Mouse (Mus musculus): ENCODE results near the gene Iqcf3.

Iqcf3 gene

GRCm38 (mm10) chr9:106473081-106473752 is 88.2 kb downstream of the Iqcf3 start:
- DNase-seq (ENCODE audit: extremely low read depth, insufficient read length, low spot score), result no peak

- no peak for DNase-seq (ENCODE audit: extremely low read depth, insufficient read length, low spot score)
Measured at GRCm38 (mm10) chr9:106472321-106472720, 89.1 kb downstream of the Iqcf3 start.

DNA sequence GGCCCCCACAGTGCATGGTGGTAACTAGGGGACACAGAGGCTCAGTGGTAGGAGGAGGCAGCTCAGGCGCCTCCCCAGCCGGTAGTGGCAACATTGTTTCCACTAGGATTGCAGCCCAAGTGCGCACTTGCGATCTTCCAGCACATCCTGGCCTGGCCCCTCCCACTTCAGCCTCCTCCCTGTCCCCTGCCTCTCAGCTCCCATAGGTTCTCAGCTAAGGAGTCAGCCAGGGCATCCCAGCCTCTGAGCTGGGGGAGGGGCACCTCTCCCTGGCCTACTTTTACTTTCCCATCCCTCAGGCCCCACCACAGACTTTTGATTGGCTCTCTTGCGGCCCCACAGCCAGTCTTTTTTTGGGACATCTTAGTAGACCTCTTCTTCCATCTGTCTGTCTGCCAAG is 89.5 kb downstream of the Iqcf3 start:
- no peak for DNase-seq (ENCODE audit: extremely low read depth, insufficient read length, low spot score)

- no peak for DNase-seq (ENCODE audit: extremely low read depth, insufficient read length, low spot score)
Measured at GRCm38 (mm10) chr9:106470991-106471750, 90.3 kb downstream of the Iqcf3 start.

- no peak for DNase-seq (ENCODE audit: extremely low read depth, insufficient read length, low spot score)
Measured at GRCm38 (mm10) chr9:106469776-106470175, 91.7 kb downstream of the Iqcf3 start.

DNA sequence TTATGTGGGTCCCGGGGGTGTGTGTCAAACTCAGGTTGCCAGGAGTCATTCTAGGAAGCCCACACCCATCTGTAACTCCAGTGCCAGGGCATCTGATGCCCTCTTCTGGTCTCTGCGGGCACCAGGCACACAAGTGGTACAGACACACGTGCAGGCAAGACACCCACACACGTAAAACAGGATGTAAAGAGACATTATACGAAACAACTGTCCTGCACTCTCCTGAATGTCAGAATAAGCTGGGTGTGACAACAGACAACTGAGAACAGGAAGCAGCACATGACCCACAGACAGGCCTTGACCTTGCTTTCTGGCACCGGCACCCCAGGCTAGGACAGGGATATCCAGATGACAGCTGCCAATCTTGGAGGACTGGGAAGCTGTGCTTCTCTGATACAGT is 92.1 kb downstream of the Iqcf3 start:
- no peak for DNase-seq (ENCODE audit: extremely low read depth, insufficient read length, low spot score)

DNA sequence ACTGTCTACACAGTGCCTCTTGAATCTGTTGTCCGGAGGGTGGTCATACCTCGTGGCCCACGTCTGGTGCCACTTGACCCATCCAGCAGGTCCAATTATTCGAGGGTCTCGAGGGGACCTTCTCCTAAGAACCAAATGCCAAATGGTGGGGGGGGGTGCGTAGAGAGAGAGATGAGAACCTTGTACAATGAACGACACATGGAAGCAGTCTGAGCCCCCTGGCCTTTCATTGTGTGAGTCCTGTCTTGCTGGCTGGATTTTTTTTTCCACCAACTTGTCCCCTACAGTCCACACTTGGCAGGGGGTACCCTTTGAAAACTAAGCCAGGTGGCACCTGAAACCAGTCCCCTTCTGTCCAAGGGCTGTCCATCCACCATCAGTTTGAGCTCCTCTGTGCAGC is 93.7 kb downstream of the Iqcf3 start:
- no peak for DNase-seq (ENCODE audit: extremely low read depth, insufficient read length, low spot score)

DNA sequence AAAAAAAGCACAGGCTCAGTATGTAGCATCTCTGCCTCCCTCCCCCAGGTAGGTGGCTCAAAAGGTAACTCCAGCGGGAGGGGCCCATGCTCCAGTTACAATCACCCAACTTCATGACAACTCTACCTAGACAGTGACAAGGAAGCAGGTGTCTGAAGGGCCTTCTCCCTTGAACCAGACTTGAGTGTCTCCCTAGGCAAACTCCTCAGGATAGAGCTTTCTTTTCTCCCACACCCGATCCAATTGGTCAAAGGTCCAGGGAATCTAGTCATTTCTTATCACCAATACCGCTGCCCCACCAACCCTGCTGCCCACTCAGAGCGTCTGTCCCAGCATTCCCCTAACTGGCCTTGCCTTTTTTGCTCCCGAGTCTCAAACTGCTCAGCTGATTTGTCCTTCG is 94.7 kb downstream of the Iqcf3 start:
- no peak for DNase-seq (ENCODE audit: extremely low read depth, insufficient read length, low spot score)

DNA sequence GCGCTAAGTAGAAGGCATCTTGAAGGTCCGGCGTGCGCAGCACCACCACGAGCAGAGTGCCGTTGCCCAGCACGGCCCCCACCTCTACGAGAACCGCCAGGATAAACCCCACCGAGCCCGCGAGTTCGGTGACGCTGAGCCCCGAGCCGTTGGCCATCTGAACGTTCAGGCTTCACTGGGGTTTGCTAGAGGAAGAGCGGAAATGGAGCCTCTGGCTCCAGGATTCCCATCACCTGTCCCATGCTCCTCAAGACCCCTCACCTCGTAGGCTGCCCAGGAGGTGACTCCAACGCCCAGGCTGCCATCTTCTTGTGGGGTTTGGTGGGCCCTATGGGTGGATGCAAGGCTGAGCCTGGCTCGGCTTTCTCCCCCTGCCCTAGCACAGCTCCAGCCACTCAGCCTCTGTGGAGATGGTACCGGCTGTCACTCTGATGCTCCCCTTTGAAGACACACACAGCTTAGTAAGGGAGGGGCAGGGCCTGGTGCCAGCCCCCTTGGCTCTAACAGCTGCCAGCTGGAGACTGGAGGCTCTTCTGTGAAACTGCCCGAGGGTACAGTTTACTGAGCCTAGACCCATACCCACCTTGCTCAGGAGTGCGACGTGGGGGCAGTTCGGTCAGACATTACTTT is 95.7 kb downstream of the Iqcf3 start, which contains the start of gene Gpr62:
Gpr62 (minus strand) TSS at position 368 of the 630 bp plus-strand sequence.
- DNase-seq (ENCODE audit: extremely low read depth, insufficient read length, low spot score), result no peak

GRCm38 (mm10) chr9:106464751-106465541 is 96.5 kb downstream of the Iqcf3 start:
- DNase-seq (ENCODE audit: extremely low read depth, insufficient read length, low spot score), result no peak

DNA sequence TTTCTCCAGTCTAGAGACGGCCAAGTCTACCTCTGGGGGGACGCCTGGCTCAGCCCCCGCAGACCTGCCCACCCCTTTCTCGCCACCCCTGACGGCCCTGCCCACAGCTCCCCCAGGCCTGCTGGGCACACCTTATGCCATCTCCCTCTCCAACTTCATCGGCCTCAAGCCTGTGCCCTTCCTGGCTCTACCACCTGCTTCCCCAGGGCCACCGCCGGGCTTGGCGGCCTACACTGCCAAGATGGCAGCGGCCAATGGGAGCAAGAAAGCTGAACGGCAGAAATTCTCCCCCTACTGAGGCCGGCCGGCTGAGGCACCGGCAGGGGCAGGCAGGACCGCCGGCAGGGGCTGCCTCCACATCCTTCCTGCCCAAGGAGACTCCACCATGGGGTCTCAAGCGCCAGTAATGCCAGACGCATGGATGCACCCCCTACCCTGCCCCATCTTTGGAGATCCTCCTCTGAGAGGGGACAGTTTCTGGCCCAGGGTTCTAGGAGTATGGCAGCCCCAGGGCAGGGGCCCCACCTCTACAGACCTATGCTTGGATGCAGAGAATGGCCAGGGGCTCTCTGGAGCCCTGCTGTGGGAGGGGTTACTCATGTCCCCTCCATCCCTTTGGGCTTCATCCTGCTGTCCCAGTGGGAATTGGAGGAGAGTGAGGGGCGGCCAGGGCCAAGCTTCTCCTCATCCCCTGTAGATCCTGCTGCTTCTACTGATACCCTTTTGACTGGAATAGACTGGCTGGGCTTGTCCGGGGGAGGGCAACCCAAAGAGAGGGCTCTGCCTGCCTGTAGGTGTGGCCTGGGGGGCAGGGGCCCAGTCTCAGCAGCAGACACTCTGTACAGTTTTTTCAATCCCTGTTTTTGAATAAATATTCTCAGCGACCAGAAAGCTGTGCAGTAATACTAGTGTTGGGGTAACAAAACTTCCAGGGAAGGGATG is 98.0 kb downstream of the Iqcf3 start:
- no peak for DNase-seq (ENCODE audit: extremely low read depth, insufficient read length, low spot score)

GRCm38 (mm10) chr9:106462430-106462800 is 99.0 kb downstream of the Iqcf3 start:
- no peak for DNase-seq (ENCODE audit: extremely low read depth, insufficient read length, low spot score)

- DNase-seq (ENCODE audit: extremely low read depth, insufficient read length, low spot score), result no peak
Measured at GRCm38 (mm10) chr9:106461641-106462429, 99.6 kb downstream of the Iqcf3 start.

DNA sequence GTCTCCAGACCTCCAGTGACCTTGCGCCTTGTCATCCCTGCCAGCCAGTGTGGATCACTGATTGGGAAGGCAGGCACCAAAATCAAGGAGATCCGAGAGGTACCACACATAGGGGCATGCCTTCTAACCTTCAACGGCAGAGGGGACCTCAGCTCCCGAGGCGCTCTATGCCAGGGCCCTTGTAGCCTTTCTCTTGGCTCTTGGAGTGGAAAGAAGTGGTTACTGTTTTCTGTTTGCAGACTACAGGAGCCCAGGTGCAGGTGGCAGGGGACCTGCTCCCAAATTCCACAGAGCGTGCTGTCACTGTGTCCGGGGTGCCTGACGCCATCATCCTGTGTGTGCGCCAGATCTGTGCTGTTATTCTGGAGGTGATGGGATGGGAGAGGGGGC is 100.4 kb downstream of the Iqcf3 start:
- no peak for DNase-seq (ENCODE audit: extremely low read depth, insufficient read length, low spot score)

DNA sequence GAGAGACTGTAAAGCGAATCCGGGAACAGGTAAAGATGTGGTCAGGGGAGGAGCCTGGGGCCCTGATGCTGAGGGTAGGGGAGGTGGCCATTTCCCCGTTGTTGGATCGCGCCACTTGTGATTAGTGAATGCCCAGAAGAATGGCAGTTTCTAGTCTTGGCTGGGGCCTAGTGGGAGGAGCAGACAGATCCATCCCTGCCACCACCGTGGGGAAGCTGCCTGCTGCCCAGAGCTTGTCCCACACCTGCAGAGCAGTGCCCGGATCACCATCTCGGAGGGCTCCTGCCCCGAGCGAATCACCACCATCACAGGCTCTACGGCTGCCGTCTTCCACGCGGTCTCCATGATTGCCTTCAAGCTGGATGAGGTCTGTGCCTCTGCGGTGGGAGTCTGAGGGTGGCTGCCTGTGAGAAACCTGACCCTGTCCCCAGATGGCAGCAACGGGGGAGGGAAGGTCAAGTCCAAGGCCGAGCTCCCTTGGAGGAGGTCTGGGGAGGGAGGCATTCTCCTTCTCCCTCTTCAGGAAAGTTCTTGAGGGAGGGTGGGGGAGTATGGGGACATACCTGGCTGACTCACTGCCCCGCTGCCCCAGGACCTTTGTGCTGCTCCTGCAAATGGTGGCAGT is 100.9 kb downstream of the Iqcf3 start:
- DNase-seq (ENCODE audit: extremely low read depth, insufficient read length, low spot score), result no peak

GRCm38 (mm10) chr9:106459946-106460345 is 101.5 kb downstream of the Iqcf3 start:
- no peak for DNase-seq (ENCODE audit: extremely low read depth, insufficient read length, low spot score)

DNA sequence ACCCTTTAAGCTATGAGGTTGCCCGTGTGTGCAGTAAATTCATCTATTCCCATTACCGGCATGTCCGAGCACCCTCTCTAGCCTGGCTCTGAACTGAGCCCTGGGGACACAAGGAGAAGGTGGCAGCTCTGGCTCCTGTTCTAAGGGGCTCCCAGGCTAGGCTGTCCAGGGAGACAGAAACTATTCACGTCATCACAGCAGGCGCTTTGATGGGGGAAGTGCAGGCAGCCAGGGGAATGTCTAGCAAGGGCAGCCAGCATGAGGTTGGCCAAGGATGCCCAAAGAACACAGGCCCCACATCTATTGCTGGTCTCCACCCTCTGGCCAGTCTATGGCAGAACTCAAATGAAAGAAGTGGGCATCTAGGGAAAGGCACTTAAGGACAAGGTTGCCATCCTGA is 103.5 kb downstream of the Iqcf3 start:
- DNase-seq (ENCODE audit: extremely low read depth, insufficient read length, low spot score), result no peak

- DNase-seq (ENCODE audit: extremely low read depth, insufficient read length, low spot score), result no peak
Measured at GRCm38 (mm10) chr9:106457163-106457559, 104.3 kb downstream of the Iqcf3 start.

All from 3134 (cell line).